Mouse (Mus musculus) kidney, embryonic 16.5 days (tissue): ENCODE data around the gene Wnt11. TPM values are rescaled to one million over a fixed set of nuclear protein-coding genes. Genes with fewer than 3 reads are reported as not detected.
A peak's percentile ranks its signal among the peaks of the same experiment; 100 is the strongest.

Experiments used
- ATAC-seq: fragments of 200-750 bp; cut with Nextera tagmentation; 2 replicates; pipeline ENCODE4 v1.8.0; 2017; ENCODE audit warnings: moderate TSS enrichment; ENCODE audit not compliant: low FRiP score, low TSS enrichment
- H3K27ac ChIP-seq: fragments of 300-500 bp; sonication (generic); 2 replicates; pipeline ENCODE4 v1.5.1; 2014; ENCODE audit warnings: low read length
- H3K27me3 ChIP-seq: fragments of 300-500 bp; sonication (generic); 2 replicates; pipeline ENCODE4 v1.6.1; 2014; ENCODE audit warnings: low read length, control low read depth, mixed read lengths; ENCODE audit not compliant: insufficient read depth
- H3K36me3 ChIP-seq: fragments of 300-500 bp; sonication (generic); 2 replicates; pipeline ENCODE4 v1.6.1; 2014; ENCODE audit warnings: low read length, control low read depth, mixed read lengths; ENCODE audit not compliant: insufficient read depth
- H3K4me1 ChIP-seq: fragments of 300-500 bp; sonication (generic); 2 replicates; pipeline ENCODE4 v1.6.1; 2014; ENCODE audit warnings: low read length, control low read depth, mixed read lengths; ENCODE audit not compliant: insufficient read depth
- H3K4me2 ChIP-seq: fragments of 300-500 bp; sonication (generic); replicated peaks from 2 replicates; pipeline ENCODE4 v1.6.1; 2014; ENCODE audit warnings: low read depth, low read length
- H3K4me3 ChIP-seq: fragments of 300-500 bp; sonication (generic); 2 replicates; pipeline ENCODE4 v1.5.1; 2014; ENCODE audit warnings: mild to moderate bottlenecking, low read length
- H3K9ac ChIP-seq: fragments of 300-500 bp; sonication (generic); replicated peaks from 2 replicates; pipeline ENCODE4 v1.6.1; 2014; ENCODE audit warnings: low read length
- H3K9me3 ChIP-seq: fragments of 300-500 bp; sonication (generic); 2 replicates; pipeline ENCODE4 v1.6.1; 2016; ENCODE audit warnings: low read length, control low read depth
- WGBS: fragments of 180-500 bp; shearing (Covaris S2); extraction: QIAGEN DNeasy Blood & Tissue Kit; methylation state at CpG from one replicate; pipeline ENCODE4 v1.1.7; 2014; 5-methylcytosine and 5-hydroxymethylcytosine counted together
- polyA plus RNA-seq: library from polyadenylated mRNA; unstranded; fragments of >200 nt; fragmentation: Nextera tagmentation; extraction: Ambion mirVana; gene quantifications from 2 replicates; pipeline ENCODE4 v1.2.1, GENCODE M21; 2015

Wnt11 gene
- polyA plus RNA-seq, 1 experiment from 2014 or later: 33.3 TPM

- no peak for ATAC-seq
- Histone ChIP-seq H3K27me3 (no peaks in the 10 kb centered on the region), H3K4me3 (no peak overlapping the region), H3K27ac (no peak overlapping the region), H3K4me2 (no peak overlapping the region), H3K36me3 (no peaks in the 10 kb centered on the region), H3K9ac (no peak overlapping the region), H3K9me3 (no peaks in the 10 kb centered on the region), H3K4me1 (peaks cover 21% of the 10 kb centered on the region)
- WGBS: 50% methylated on average over 3 of the region's 3 CpGs
Measured at GRCm38 (mm10) chr7:98856128-98856527, 21.2 kb downstream of the Wnt11 start.

DNA sequence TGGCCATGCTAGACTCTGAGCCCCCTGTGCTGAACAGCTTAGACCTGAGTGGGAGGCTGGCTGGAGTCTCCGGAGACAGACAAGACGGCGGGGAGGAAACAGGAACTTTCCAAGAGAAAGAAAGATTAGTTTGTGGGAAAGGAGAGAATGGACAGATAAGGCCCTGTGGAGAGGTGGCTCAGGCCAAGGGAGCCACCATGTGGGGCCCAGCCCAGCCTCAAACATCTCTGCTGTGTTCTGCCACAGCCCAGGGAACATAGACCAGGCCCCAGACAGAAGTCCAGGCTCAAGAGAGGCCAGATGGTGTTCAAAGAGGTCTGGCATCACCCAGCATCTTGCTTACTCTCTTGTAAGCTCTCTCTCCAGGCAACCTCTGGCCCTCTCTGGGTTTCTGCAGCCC is 22.2 kb downstream of the Wnt11 start:
- ATAC-seq: no peak
- WGBS: 40% methylated on average over 3 of the region's 3 CpGs

DNA sequence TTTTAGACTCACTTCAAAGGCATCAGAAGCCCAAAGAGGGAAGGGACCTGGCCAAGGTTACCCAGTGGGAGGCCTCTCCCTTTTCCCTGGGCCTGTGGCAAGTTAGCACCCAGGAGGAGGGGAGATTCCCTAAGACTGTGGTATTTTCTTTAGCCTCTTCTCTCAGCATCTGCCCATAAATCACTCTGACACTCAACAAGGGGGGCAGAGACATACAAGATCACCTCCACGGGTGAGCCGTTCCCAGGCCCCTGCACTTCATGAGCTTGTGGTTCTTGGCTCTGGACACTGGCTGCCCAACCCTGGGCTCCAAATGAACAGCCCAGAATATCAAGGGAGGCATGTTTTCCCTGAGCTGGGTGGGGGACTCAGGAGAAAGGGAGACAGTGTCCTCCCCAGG is 26.1 kb downstream of the Wnt11 start:
- peak; percentile 49 for ATAC-seq
- H3K27me3 ChIP-seq: no peaks in the 10 kb centered on the region
- 20% methylated on average over 2 of the region's 2 CpGs for whole genome bisulfite sequencing

More for the DNA sequence above, 22.2 kb downstream of the Wnt11 start:
- no peak overlapping the region for H3K27ac ChIP-seq
- peaks cover 18% of the 10 kb centered on the region for H3K4me1 ChIP-seq
- no peak overlapping the region for H3K9ac ChIP-seq
- H3K4me2 ChIP-seq: no peak overlapping the region
- no peaks in the 10 kb centered on the region for H3K27me3 ChIP-seq
- no peaks in the 10 kb centered on the region for H3K36me3 ChIP-seq
- no peak overlapping the region for H3K4me3 ChIP-seq
- no peaks in the 10 kb centered on the region for H3K9me3 ChIP-seq

GRCm38 (mm10) chr7:98862994-98863393 is 28.1 kb downstream of the Wnt11 start:
- WGBS: 60% methylated on average over 4 of the region's 5 CpGs
- ATAC-seq: no peak

More for the DNA sequence above, 26.1 kb downstream of the Wnt11 start:
- no peaks in the 10 kb centered on the region for H3K9me3 ChIP-seq
- no peak overlapping the region for H3K9ac ChIP-seq
- H3K36me3 ChIP-seq: no peaks in the 10 kb centered on the region
- H3K4me1 ChIP-seq: peaks cover 18% of the 10 kb centered on the region
- H3K4me2 ChIP-seq: no peak overlapping the region
- no peak overlapping the region for H3K4me3 ChIP-seq
- H3K27ac ChIP-seq: no peak overlapping the region

DNA sequence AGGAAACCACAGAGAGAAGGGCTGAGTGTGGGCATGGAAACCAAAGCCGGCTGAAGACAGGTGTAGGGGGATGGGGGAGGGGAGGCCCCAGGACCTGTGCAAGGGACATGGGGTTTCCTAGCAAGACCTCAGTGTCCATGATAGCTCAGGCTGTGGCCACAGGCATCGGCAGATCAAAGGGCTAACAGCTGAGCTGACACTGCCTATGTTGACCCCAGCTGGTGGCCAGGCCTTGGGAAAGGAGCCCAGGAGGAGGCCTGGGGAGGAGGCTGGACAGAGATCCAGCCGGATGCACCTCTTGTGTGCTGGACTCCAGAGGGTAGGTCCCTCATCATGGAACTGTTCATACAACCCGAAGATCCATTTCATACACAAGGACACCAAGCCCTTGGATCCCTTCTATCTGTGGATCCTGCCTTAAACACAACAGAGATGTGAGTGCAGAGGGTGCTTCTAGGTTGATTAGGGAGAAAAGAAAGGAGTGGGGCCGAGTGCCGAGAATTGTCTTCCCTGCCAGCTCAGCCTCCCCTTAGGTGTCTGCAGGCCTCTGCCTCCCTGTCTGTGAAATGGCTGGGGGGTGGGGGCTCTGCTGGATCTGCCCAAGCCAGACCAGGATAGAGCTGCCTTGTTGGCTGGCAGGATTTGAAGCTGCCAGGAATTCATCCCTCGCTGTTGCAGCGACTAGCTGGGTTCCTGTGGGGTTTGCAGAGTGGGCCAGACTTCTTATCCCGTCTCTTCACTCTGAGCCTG is 29.2 kb downstream of the Wnt11 start:
- Histone ChIP-seq H3K4me2 (no peak overlapping the region), H3K9ac (no peak overlapping the region), H3K27ac (no peak overlapping the region), H3K36me3 (no peaks in the 10 kb centered on the region), H3K27me3 (no peaks in the 10 kb centered on the region), H3K9me3 (no peaks in the 10 kb centered on the region), H3K4me3 (no peak overlapping the region), H3K4me1 (peaks cover 27% of the 10 kb centered on the region)
- ATAC-seq: no peak
- WGBS: 59% methylated on average over 9 of the region's 9 CpGs

More at GRCm38 (mm10) chr7:98862994-98863393, 28.1 kb downstream of the Wnt11 start:
- Histone ChIP-seq H3K4me3 (no peak overlapping the region), H3K27ac (no peak overlapping the region), H3K36me3 (no peaks in the 10 kb centered on the region), H3K4me2 (no peak overlapping the region), H3K27me3 (no peaks in the 10 kb centered on the region), H3K9me3 (no peaks in the 10 kb centered on the region), H3K4me1 (peaks cover 23% of the 10 kb centered on the region), H3K9ac (no peak overlapping the region)

DNA sequence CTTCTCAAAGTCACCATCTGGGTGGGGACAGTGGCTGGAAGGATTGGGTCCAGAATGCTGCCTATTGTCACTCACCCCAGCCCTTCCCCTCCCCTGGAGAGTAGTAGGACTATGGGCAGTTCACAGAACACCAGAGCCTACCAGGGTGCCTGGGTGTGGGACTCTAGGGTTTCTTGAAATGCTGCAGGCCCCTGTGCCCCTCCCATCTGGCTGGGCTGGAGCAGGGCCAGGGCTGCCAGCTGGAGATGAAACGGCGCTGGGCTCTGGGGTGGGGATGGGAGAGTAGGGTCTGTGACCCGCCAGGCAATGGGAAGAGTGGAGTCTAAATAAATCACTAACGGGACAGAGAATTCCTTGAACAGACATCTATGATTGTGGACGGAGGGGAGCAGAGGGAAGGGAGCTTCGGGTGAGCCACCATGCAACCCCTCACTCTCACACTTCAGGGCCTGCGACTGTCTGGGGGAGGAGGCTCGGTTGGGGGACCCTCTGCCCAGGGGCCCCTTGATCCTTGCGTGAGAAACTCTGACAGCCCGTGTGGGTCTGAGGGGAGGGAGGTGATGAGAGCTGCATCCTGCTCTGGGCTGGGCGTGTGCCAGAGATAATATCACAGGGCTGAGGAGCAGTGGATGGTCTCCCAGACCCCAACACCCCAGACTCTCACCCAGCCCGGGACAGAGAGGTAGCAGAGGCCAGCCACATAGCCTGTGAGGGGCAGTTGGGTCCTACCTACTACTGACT is 32.3 kb downstream of the Wnt11 start:
- Histone ChIP-seq H3K27me3 (0 out of 2 replicates have a peak, but pooled peaks cover 3% of the 10 kb centered on the region), H3K36me3 (no peaks in the 10 kb centered on the region), H3K9me3 (no peaks in the 10 kb centered on the region), H3K9ac (no peak overlapping the region), H3K4me3 (no peak overlapping the region), H3K4me1 (peaks cover 20% of the 10 kb centered on the region), H3K27ac (no peak overlapping the region), H3K4me2 (no peak overlapping the region)
- ATAC-seq: 0 out of 2 replicates have a peak, but pooled peaks have one; percentile 28
- 7% methylated on average over 12 of the region's 12 CpGs for WGBS

GRCm38 (mm10) chr7:98867794-98868150 is 32.9 kb downstream of the Wnt11 start:
- no peak for ATAC-seq
- peaks cover 20% of the 10 kb centered on the region for H3K4me1 ChIP-seq
- no peak overlapping the region for H3K9ac ChIP-seq

GRCm38 (mm10) chr7:98869070-98869469 is 34.2 kb downstream of the Wnt11 start:
- Histone ChIP-seq H3K27ac (no peak overlapping the region), H3K4me3 (no peak overlapping the region), H3K4me2 (no peak overlapping the region), H3K9ac (no peak overlapping the region), H3K9me3 (no peaks in the 10 kb centered on the region), H3K4me1 (peaks cover 20% of the 10 kb centered on the region), H3K36me3 (no peaks in the 10 kb centered on the region), H3K27me3 (0 out of 2 replicates have a peak, but pooled peaks cover 3% of the 10 kb centered on the region)
- ATAC-seq: no peak
- WGBS: 64% methylated on average over 3 of the region's 3 CpGs

More at GRCm38 (mm10) chr7:98867794-98868150, 32.9 kb downstream of the Wnt11 start:
- WGBS: 97% methylated on average over 2 of the region's 2 CpGs
- Histone ChIP-seq H3K9me3 (no peaks in the 10 kb centered on the region), H3K4me3 (no peak overlapping the region), H3K27ac (no peak overlapping the region), H3K27me3 (0 out of 2 replicates have a peak, but pooled peaks cover 3% of the 10 kb centered on the region), H3K4me2 (no peak overlapping the region), H3K36me3 (no peaks in the 10 kb centered on the region)

DNA sequence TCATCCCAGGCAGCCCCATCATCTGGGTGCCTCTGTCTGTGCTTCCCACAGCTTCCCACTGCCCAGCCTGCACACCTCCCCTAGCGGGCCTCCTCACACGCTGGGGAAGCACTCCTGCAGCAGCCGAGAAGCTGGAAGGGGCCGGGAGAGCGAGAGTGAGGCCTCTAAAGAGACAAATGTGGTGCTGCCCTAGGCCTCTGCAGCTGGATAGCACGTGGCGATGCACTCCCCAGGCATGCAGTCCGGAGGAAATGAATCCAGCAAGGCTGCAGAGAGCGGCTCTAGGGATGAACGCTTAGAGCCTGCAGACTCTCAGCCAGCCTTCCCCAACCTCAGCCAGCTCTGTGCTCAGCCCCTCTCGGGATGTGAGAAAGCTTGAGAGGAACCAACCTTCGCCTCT is 35.9 kb downstream of the Wnt11 start:
- Histone ChIP-seq H3K4me2 (no peak overlapping the region), H3K9me3 (no peaks in the 10 kb centered on the region), H3K4me3 (no peak overlapping the region), H3K4me1 (peaks cover 26% of the 10 kb centered on the region), H3K36me3 (no peaks in the 10 kb centered on the region), H3K9ac (no peak overlapping the region), H3K27ac (no peak overlapping the region), H3K27me3 (0 out of 2 replicates have a peak, but pooled peaks cover 3% of the 10 kb centered on the region)
- ATAC-seq: no peak
- 16% methylated on average over 12 of the region's 12 CpGs for WGBS

GRCm38 (mm10) chr7:98871882-98872281 is 37.0 kb downstream of the Wnt11 start:
- Histone ChIP-seq H3K9me3 (no peaks in the 10 kb centered on the region), H3K27me3 (0 out of 2 replicates have a peak, but pooled peaks cover 3% of the 10 kb centered on the region), H3K27ac (no peak overlapping the region), H3K4me1 (peaks cover 30% of the 10 kb centered on the region), H3K4me2 (no peak overlapping the region), H3K36me3 (no peaks in the 10 kb centered on the region), H3K4me3 (no peak overlapping the region), H3K9ac (no peak overlapping the region)
- no peak for ATAC-seq
- 68% methylated on average over 12 of the region's 12 CpGs for WGBS
